Mouse (Mus musculus) brain, embryonic 14.5 days (tissue): ENCODE results near the gene Wdr62.

Source experiments
- CTCF ChIP-seq: fragments of 200-500 bp; IDR thresholded peaks from 2 replicates; pipeline ENCODE4 v1.5.1; 2012; ENCODE audit warnings: inconsistent platforms, mild to moderate bottlenecking, moderate library complexity, borderline replicate concordance; ENCODE audit not compliant: insufficient read depth, insufficient read length; ENCODE audit errors: extremely low read depth
- POLR2A ChIP-seq: fragments of 200-500 bp; IDR thresholded peaks from 2 replicates; pipeline ENCODE4 v1.6.1; 2012; ENCODE audit warnings: mild to moderate bottlenecking, inconsistent platforms, borderline replicate concordance; ENCODE audit not compliant: poor library complexity, insufficient read depth, insufficient read length, severe bottlenecking; ENCODE audit errors: extremely low read depth

GRCm38 (mm10) chr7:30233387-30233786 lies 46.8 kb downstream of the Wdr62 start:
- TF ChIP-seq CTCF: no peak
- no peak for TF ChIP-seq POLR2A
